Mouse (Mus musculus) G1E (cell line): ENCODE data around the gene Gm43552. TPM values are rescaled to one million over a fixed set of nuclear protein-coding genes. Genes with fewer than 3 reads are reported as not detected.

Experiments
- ATAC-seq: 2 replicates; pipeline ENCODE4 v1.8.0; 2016; ENCODE audit warnings: mild to moderate bottlenecking; ENCODE audit not compliant: insufficient number of reproducible peaks, poor library complexity, low FRiP score, severe bottlenecking; ENCODE audit errors: extremely low read depth
- DNase-seq: peaks from one replicate; pipeline ENCODE4 v3.0.0; 2012; ENCODE audit warnings: low spot score
- H3K27me3 ChIP-seq: 2 replicates; pipeline ENCODE4 v1.6.1; 2012; ENCODE audit warnings: mild to moderate bottlenecking, low read length, inconsistent platforms; ENCODE audit not compliant: insufficient read depth
- H3K36me3 ChIP-seq: replicated peaks from 2 replicates; pipeline ENCODE3; 2012; ENCODE audit warnings: mild to moderate bottlenecking, inconsistent platforms
- H3K4me1 ChIP-seq: 2 replicates; pipeline ENCODE4 v1.6.1; 2012; ENCODE audit warnings: low read depth, low read length, inconsistent platforms, mixed read lengths; ENCODE audit not compliant: insufficient read depth
- H3K4me3 ChIP-seq: 2 replicates; pipeline ENCODE4 v1.5.1; 2012; ENCODE audit warnings: low read depth, mild to moderate bottlenecking, inconsistent platforms, low read length, moderate library complexity, mixed read lengths
- H3K9me3 ChIP-seq: replicated peaks from 2 replicates; pipeline ENCODE4 v1.6.1; 2012; ENCODE audit warnings: inconsistent platforms
- CTCF ChIP-seq: IDR thresholded peaks from 2 replicates; pipeline ENCODE4 v1.5.1; 2012; ENCODE audit warnings: low read depth, low read length, inconsistent platforms, mixed read lengths
- GATA1 ChIP-seq: IDR thresholded peaks from 2 replicates; pipeline ENCODE4 v1.6.1; 2012; ENCODE audit warnings: borderline replicate concordance, low read length, inconsistent platforms, mixed read lengths
- GATA2 ChIP-seq: IDR thresholded peaks from 2 replicates; pipeline ENCODE4 v1.6.1; 2012; ENCODE audit warnings: low read depth, low read length, inconsistent platforms, borderline replicate concordance
- POLR2AphosphoS5 ChIP-seq: IDR thresholded peaks from 2 replicates; pipeline ENCODE4 v1.6.1; 2012; ENCODE audit warnings: low read depth, low read length, inconsistent platforms; ENCODE audit not compliant: insufficient replicate concordance
- TAL1 ChIP-seq: conservative IDR thresholded peaks from 2 replicates; pipeline ENCODE4 v1.6.1; 2012; ENCODE audit warnings: low read depth, low read length, inconsistent platforms, mixed read lengths
- polyA plus RNA-seq: library from polyadenylated mRNA; stranded (reverse); fragments of >175 nt; gene quantifications from 2 replicates; pipeline ENCODE4 v1.2.3, GENCODE M21; 2012
- total RNA-seq, 2 experiments: library from RNA; stranded (forward) in 1 of 2; stranded (reverse) in 1 of 2; fragments of 200-1000 nt in 1 of 2; fragments of >200 nt in 1 of 2; fragmentation: Nextera tagmentation in 1 of 2; gene quantifications; 2 replicates each; pipeline ENCODE4 v1.2.3; 2014 to 2017

Gm43552 gene
- total and polyA plus RNA-seq, 3 experiments, result 17.8 TPM; not detected in 2

GRCm38 (mm10) chr5:65501407-65501806 is 8.8 kb upstream of the Gm43552 start:
- no peak for ATAC-seq
- Histone ChIP-seq H3K27me3 (peaks cover 25% of the 10 kb centered on the region), H3K9me3 (no peaks in the 10 kb centered on the region), H3K36me3 (no peaks in the 10 kb centered on the region), H3K4me1 (peaks cover 7% of the 10 kb centered on the region; the same call in 1 of the 2 replicates), H3K4me3 (no peak overlapping the region)
- TF ChIP-seq TAL1 (no peak), GATA1 (no peak), CTCF (no peak), GATA2 (no peak), POLR2AphosphoS5 (no peak)
- no peak for DNase-seq

GRCm38 (mm10) chr5:65500231-65500630 is 7.6 kb upstream of the Gm43552 start:
- Histone ChIP-seq H3K4me1 (peaks cover 3% of the 10 kb centered on the region; the same call in 1 of the 2 replicates), H3K36me3 (no peaks in the 10 kb centered on the region), H3K4me3 (no peak overlapping the region), H3K9me3 (no peaks in the 10 kb centered on the region), H3K27me3 (peaks cover 22% of the 10 kb centered on the region)
- TF ChIP-seq TAL1, result no peak
- TF ChIP-seq GATA2, result no peak
- TF ChIP-seq CTCF, result no peak
- no peak for TF ChIP-seq GATA1
- TF ChIP-seq POLR2AphosphoS5, result no peak
- ATAC-seq (no peak), DNase-seq (no peak)

- ATAC-seq (peak; percentile 52; the same call in 1 of the 2 replicates), DNase-seq (peak; percentile 81)
- Histone ChIP-seq H3K27me3 (no peaks in the 10 kb centered on the region), H3K36me3 (peaks cover 17% of the 10 kb centered on the region), H3K9me3 (no peaks in the 10 kb centered on the region), H3K4me1 (peaks cover 22% of the 10 kb centered on the region), H3K4me3 (peak overlapping the region; percentile 89)
- TF ChIP-seq GATA1 (no peak), GATA2 (no peak), POLR2AphosphoS5 (no peak), TAL1 (no peak), CTCF (no peak)
Measured at GRCm38 (mm10) chr5:65491767-65492715, 592 bp downstream of the Gm43552 start.

DNA sequence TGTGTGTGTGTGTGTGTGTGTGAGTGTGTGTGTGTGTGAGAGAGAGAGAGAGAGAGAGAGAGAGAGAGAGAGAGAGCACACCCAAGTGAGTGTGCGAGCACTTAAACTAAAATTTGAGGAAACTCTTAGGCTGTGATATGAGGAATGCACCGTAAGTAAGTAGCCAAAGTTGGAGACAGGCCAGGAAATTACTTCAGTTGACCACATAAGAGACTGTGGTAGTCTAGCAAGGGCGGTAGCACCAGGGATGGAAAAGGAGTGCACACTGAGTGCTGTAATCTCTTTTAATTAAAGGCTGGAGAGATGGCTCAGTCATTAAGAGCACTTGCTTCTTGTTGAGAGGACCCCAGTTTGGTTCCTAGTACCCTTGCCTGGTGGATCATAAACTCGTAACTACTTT is 2.8 kb downstream of the Gm43552 start:
- DNase-seq (no peak), ATAC-seq (no peak)
- no peak overlapping the region for H3K4me3 ChIP-seq
- H3K9me3 ChIP-seq, result no peaks in the 10 kb centered on the region
- H3K27me3 ChIP-seq, result no peaks in the 10 kb centered on the region
- H3K4me1 ChIP-seq, result peaks cover 19% of the 10 kb centered on the region
- H3K36me3 ChIP-seq, result peaks cover 17% of the 10 kb centered on the region
- TF ChIP-seq CTCF (no peak), GATA2 (no peak), GATA1 (no peak), POLR2AphosphoS5 (no peak), TAL1 (no peak)

DNA sequence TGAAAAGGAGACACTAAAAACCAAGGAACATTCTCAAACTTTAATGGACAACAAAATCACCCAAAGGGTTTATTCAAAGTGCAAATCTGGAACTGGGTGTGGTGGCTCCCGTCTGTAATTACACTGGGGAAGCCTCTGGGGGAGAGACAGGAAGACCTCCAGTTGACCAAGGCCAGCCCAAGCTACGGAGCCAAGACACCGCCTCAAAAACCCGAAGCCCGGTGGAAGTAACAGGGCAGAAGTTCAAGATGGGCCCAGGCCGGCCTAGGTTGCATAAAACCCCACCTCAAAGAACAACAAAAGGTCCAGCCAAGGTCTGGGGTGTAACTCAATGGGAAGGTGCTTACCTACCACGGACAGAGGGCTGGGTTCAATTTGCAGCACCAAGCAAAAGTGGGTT is 3.9 kb downstream of the Gm43552 start:
- Histone ChIP-seq H3K4me1 (peaks cover 23% of the 10 kb centered on the region), H3K9me3 (no peaks in the 10 kb centered on the region), H3K4me3 (no peak overlapping the region), H3K27me3 (no peaks in the 10 kb centered on the region), H3K36me3 (peaks cover 19% of the 10 kb centered on the region)
- DNase-seq (no peak), ATAC-seq (no peak)
- TF ChIP-seq GATA2, result no peak
- TF ChIP-seq CTCF, result no peak
- TF ChIP-seq TAL1, result no peak
- no peak for TF ChIP-seq POLR2AphosphoS5
- TF ChIP-seq GATA1, result no peak

GRCm38 (mm10) chr5:65487381-65487780 is 5.3 kb downstream of the Gm43552 start:
- no peak overlapping the region for H3K4me3 ChIP-seq
- no peaks in the 10 kb centered on the region for H3K9me3 ChIP-seq
- TF ChIP-seq TAL1 (no peak), GATA1 (no peak), POLR2AphosphoS5 (no peak), CTCF (no peak), GATA2 (no peak)
- no peaks in the 10 kb centered on the region for H3K27me3 ChIP-seq
- peaks cover 14% of the 10 kb centered on the region for H3K4me1 ChIP-seq
- peaks cover 19% of the 10 kb centered on the region for H3K36me3 ChIP-seq
- no peak for ATAC-seq
- no peak for DNase-seq
